Mouse (Mus musculus) c-Kit-positive CD71-positive TER-119-positive erythroid progenitor cells, embryonic 14.5 days (primary cell): Measurements from ENCODE around the gene Evi5.
"Not testable (repeated sequence)": the region's sequence is repeated elsewhere in the genome, so short reads cannot be mapped to it uniquely, and the experiment has no call there.

ENCODE experiments used
- DNase-seq: peaks from one replicate; pipeline ENCODE4 v3.0.0-alpha.2; 2013; ENCODE audit warnings: low spot score

Evi5 gene

DNA sequence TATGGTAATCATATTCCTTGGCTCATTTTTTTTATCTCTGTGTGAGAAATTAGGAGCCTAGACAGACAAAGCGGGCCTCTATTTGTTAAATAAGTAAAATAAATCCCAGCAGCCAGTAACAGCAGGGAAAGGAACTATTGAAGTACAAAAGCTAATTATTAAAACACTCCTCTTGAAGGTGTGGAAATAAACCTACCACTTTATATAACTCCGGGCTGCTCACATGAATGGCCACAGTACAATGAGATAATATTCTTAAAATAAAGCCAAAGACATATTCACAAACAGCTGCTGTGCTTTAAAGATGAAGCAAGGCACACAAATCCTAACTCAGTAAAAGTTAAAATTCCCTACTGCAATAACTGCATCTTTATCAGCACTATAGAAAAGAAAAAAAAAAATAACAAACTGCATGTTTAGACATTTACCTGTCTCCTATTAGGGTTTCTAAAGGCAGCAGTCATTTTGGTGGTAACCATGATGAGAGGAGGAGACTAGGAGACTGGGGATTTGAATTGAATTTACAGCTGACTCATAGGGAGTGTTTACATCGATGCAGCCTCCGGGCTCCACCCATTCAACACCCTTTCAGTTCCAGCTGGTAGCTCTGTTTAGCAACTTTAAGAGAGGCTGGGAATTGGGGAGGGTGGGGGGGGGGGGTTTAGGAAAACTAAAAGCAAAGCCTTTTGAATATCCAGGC is at the start of gene Evi5:
Gene Evi5 (minus strand): TSS at position 547 of the 700 bp plus-strand sequence.
- peak; percentile 85 for DNase-seq

DNA sequence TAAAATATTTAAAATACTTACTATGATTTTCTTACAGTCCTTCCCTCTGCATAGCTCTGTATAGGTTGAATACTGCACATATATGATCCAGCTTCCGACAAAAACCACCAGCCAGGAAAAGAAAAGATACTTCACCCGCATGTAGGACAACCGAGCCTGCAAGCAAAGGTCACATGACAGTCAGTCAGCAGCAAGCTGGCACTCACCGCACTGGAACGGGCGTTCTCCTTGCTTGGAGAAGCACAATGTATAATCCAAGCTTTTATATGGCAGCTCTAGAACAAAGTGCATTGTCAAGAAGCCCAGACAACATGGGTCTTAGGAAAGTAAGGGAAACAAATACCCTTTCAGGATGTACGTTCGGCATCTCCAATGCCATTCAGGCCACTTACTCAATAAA is 49.7 kb upstream of the Evi5 start:
- no peak for DNase-seq

DNA sequence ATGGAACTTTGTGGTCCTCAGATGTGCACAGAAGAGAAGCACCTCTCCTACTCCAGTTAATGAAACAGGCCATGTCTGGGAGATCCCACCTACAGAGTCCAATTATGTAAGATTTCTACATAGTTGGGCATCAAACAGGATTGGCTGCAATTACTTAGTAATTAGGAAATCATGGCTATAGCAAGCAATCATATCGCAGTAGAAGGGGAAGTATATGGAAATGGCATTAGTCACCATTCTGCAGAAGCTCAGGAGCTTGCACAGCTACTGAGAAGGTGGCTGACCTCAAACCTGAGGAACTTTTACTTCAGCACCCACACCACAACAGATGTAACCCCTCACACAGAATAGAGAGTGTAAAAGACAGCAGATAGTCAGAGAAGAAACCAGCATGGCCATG is 47.9 kb upstream of the Evi5 start:
- DNase-seq = no peak

DNA sequence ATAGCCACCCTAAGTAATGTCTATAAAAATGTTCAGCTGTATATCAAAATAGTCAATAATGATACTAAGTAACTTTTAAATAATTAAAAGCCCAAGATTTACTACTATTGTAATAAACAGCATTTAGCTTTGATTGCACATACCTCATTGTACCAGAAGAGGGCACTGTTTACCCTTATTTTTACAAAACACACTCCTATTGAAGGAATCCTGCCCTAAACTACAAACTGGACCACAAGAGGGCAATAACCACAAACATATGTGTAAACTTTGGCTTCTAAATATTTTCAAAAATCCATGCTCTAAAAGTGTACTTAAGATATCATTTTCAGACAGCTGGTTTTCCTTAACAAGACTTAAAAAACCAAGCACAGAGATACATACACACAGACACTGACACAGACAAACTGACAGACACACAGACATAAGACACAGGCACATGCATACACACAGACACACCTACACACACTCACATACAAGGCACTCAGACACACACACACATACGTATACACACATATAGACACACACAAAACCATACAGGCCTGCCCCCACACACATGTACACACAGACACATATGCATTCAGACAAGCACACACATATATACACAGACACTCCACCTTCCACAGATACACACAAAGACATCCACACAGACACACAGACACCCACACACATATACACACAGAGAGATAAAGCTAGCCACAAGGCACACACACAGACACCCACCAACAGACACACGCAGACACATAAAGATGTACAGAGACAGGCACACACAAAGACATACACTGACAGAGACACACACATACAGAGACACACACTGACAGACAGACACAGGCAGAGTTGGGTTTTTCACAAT is 46.7 kb upstream of the Evi5 start:
- peak; percentile 77 for DNase-seq

DNA sequence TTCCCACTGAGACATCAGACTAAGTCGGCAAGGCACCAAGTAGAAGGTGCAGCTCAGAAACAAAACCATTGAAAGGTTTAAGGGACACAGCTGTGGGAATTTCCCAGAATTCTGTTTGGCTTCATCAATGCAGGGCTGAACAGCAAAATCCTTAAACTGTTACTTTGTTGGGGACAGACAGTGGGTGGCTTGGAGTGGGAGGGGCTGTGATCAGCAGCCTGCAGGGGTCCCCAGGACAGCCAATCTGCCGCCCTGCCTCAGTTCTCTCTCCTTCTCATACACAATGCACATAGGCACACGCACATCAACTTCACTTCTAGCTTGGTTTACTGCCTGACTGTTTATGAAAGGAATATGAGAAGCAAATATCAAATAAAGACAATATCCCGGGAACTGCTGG is 40.4 kb upstream of the Evi5 start:
- no peak for DNase-seq

DNA sequence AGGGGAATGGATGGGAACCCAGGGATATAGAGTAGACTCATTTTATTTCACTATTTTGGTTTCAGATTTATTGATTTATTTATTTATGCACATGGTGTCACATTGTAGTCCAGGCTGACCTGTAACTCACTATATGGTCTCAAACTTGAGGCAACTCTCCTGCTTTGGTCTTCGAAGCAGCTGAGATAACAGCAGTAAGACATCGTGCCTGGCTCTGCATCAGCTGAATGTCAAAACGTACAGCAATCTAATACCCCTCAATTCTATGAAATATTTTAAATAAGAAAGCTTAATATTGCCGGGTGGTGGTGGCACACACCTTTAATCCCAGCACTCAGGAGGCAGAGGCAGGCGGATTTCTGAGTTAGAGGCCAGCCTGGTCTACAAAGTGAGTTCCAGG is 36.1 kb upstream of the Evi5 start:
- DNase-seq = no peak

DNA sequence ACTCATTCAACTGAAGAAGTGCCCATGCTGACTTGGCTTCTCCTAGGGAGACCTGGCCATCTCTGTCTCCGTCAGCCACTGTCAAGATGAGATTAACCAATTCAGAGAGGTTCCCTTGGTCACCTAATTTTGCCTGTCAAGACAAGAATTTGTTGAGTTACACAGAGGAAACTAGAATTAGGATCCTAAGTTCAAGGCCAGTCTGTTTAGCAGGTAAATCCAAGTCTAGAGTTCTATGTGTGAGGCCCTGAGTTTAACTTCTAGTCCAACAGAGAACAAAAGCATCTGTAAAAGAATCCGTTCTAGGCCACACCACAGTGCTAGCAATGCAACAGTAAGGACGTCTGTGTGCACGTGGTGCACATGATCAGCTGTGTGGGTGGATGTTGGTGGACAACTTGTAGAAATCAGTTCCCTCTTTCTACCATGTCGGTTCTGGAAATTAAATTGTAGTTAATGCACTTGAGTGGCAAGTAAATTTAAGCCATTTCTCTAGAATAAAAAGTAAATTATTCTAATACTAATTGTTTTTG is 35.2 kb upstream of the Evi5 start:
- no peak for DNase-seq

DNA sequence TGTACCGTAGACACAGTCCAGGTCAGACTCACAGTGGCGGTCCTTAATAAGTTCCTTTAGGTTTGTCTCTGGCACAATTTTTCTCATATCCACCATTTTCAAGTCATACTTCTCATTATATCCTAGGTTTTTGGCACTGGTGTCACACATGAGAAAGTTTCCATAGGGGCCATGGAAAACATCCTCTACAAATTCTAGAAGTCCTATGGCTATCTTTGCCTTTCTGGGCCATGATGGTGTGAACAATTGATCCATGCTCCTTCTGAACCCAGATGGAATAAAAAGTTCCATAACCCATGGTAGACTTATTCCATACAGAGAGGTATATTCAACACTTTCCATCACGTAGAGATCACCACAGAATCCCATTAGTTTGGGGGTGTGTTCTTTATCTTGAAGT is 34.8 kb upstream of the Evi5 start:
- DNase-seq = no peak

DNA sequence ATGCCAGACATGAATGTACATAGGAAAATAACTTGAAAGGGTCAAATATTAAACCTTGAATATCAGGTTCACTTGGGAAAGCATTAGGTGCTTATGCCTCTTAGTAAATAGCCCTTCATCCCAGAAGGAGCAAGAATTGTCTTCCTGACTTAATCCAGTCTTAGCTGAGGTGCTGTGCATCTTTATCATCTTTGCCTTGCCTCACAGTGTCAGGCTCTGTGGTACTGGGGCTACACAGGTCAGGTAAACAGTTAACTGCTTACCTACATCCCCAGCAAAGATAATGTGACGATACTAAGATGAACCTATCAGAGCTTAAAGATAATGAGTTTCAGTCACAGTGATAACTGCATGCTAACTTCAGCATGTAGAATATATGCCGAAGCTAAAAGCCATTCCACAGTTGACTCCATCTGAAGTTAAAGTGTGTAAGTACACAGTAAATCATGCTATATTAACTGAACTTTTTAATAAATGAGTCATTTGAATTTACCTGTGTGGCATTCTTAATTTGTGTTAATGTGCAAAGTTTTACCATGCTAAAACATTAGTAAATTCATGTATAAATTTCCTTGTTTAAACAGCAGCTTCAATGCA is 33.7 kb upstream of the Evi5 start:
- DNase-seq = no peak

DNA sequence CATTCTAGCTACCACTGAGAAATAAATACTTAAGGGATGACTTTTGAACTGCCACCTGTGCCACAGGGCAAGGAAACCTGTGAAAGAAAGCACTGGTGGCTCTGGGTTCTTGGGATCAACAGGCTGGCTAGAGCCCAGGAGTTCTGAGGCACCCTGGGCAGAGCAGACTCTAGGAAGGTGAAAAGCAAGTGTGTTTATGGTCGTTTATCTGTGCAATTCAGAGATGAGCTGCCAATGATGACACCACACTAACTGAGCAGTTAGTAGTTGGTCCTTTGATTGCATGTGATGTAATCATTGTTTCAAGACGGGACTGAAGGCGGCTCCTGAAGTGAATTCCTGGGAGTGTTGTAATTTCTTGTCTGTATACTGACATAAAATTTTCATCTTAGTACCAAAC is 29.4 kb upstream of the Evi5 start:
- no peak for DNase-seq

DNA sequence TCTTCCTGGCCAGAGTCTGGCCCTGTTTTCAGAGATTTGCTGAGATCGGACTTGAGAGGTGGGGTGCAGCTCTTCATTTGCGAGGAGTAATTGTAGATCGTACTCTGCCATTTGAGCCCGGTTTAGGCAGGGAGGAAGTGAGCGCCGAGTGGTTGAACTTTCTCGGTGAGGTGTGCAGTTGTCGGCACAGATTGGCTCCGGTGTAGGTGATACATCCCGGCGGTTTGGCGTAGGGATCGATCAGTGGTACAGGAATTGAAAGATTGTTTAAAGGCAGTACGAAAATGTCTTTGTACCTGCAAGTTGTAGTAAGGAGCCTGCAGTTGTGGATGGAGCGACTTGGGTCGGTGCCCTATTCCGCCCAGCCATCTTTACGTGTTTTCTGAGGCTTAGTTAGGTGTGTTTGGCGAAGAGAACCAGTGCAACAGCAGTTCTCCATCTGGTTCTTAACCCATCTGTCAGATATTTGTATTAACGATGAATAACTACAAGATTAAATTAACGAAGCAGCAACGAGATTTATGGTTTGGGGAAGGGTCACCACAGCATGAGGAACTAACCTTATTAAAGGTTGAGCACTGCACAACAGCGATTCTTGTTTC is 26.2 kb upstream of the Evi5 start:
- DNase-seq = peak; percentile 37

DNA sequence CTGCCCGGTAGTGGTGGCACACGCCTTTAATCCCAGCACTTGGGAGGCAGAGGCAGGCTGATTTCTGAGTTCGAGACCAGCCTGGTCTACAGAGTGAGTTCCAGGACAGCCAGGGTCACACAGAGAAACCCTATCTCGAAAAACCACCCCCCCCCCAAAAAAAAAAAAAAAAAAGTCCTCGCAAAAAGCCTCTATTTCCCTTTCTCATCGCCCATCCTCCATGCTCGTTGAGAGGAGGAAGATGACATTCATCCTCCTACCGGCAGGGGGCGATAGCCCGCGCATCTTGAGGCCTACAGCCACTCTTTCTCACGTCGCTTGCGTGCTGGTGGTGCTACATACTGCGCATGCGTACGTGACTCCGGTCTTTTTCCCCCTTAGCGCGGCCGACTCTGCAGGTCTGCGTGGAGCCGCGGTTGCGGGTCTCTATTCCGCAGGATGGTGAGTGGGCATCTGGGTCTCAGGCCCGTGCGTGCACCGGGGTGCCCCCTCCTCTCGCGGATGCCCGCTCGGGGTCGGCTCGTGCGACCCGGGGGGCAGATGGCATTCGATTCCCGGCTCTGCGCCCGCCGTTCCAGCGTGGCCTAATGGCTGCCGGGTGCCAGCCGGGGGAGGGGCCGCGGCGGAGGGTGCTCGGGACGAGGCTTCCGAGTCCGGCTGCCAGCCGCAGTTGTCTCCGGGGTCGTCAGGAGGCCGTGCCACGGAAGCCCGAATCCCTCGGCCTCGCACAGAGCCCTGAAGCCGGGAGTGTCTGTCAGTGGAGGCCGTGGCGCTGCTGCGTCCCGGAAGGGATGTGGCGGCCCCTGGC is 25.5 kb upstream of the Evi5 start, which contains the start of gene Rpl5:
Gene Rpl5 (plus strand): TSS at position 297 of the 808 bp plus-strand sequence.
- DNase-seq = peak; percentile 97

DNA sequence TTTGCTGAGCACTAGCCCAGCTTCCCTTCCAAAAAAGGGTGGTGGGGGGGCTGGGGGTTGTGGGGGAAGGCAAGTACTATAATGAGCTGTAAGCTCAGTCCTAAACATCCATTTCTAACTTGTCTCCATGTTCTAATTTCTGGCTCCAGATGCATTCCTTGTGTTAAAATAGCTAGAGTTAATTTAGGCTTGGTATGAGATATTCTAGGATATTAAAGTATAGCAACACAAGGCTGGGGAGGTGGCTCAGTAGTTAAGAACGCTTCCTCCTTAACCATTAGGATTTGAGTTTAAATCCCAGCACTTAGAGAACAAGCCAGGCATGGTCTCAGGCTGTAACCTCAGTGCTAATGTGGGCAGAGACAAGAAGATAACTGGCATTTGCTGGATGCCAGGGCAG is 21.4 kb upstream of the Evi5 start:
- DNase-seq = no peak

DNA sequence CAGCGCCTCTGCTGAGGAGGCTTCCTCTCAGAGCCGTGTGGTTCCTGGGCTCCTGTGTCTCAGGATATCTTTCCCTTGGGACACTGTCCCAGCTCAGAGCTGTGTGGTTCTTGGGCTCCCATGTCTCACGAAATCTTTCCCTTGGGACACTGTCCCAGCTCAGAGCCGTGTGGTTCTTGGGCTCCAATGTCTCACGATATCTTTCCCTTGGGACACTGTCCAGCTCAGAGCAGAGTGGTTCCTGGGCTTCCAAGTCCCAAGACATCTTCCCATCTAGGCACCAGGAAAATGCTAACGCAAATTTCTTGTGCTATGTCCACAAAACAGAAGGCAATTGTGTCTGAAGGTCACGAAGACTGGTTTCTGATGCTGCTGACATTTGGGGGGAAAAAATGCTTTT is 19.8 kb upstream of the Evi5 start:
- no peak for DNase-seq

DNA sequence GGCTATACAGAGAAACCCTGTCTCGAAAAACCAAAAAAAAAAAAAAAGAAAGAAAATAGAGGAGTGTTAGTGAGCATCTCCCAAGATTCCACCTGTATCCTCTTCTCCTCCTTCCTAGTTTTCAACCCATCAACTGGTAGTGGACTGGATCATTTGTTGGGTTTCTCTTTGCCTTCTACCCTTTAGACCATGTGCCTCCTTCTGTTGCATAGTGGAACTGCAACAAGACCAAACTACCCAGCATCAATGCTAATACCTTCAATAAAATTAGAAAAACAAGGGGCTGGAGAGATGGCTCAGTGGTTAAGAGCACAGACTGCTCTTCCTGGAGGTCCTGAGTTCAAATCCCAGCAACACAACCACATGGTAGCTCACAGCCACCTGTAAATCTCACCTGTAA is 16.6 kb upstream of the Evi5 start:
- DNase-seq = not testable (repeated sequence)

DNA sequence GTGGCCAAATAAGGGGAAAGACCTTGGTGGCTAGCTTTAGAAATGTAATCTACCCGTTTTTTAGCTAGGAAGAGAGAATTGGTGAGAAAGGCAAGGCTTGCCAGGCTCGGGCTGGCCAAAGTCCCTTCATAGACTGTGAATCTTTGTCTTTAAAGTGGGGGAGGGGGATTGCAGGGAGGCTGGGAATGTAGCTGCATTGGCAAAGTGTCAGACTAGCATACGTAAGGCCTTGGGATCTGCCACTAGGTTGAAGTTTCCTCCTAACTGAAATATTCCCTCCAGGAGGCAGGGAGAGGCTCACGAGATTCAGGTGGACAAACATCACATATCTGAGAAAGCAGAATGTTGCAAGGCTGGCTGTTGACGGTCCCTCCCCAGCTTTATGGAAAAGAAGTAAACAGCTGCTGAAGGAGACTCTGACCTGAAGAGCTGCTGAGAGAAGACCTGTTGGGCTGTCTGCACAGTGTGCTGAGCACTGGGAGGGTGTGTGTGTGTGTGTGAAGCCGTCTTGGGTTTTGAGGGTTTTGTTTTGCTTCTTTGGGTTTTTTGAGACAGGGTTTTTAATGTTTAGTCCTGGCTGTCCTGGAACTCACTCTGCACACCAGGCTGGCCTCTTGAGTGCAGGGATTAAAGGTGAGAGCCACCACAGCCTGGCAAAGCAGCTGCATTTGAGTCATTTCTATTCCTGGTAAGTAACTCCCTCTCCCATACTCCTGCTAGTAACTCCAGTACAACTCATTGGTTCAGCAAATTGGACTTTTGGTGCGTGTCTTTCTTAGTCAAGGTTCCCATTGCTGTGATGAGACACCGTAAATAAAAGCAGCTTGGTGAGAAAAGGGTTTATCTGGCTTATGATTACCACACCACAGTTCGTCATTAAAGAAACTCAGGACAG is 15.3 kb upstream of the Evi5 start:
- no peak for DNase-seq

DNA sequence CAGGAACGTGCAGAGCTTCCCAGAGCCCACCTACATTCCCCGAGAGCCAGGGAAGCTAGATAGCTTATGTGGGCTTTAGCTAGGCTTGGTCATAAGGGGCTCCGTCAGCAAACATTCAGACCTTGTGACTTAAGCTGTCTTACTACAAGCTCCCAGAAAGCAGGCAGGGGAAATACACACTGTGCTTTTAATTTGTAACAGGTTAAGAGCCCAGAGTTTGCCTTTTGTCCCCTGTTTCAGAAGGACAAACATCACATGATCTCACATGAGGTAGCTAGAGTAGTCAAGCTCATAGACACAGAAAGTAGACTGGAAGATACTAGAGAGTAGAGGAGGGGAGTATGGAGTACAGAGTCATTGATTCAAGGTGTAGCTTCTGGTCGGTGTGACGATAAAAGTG is 5.8 kb upstream of the Evi5 start:
- no peak for DNase-seq

DNA sequence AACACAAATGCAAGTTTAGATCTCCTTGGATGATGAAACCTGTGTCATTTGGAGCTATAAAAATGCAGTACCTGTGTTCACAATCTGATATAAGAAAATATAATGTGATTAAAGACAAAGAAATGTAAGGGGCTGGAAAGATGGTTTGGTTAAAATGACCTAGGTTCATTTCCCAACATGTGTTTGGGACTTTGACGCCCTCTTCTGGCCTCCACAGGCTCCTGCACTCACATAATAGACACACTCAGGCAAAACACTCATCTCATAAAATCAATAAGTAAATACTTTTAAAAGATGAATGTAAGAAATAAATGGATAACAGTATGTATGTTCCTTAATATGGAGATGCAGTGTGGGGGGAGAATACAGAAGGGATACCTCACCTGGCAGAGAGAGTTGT is 2.1 kb upstream of the Evi5 start:
- DNase-seq = no peak

DNA sequence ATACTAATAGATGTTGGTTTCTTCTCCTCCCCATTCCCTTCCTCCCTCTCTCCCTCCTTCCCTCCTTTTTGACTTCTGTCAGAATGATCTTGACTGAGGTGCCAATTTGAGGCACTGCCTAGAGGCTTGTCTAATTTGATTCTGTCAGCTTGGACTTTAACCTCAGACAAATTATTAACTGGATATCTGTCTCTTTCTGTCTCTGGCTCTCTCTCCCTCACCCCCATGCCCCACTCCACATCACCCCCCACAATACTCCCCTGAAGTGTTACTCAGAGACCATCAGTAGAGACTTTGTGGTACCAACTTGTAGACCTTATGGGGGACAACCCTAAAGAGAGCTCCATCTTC is 329 bp upstream of the Evi5 start:
- DNase-seq = no peak

DNA sequence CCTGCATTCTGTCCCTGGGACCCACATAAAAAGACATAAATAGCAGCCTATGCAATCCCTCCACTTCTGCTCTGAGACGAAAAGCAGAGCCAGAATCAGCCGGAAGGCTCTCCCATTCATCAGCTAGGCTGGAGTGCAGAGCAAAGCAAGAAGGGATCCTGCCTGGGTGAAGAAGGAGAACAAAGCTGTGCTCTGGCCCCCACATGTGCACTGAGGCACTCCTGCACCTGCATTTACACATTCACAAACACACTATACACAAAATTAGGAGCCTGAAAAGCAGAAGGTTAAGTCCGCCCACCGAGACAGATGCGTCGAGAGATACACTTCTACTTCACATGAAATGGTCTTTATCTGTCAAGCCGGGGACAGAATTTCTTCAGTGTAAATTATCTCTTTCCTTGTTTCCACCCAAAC is 1.0 kb downstream of the Evi5 start:
- peak; percentile 87 for DNase-seq

DNA sequence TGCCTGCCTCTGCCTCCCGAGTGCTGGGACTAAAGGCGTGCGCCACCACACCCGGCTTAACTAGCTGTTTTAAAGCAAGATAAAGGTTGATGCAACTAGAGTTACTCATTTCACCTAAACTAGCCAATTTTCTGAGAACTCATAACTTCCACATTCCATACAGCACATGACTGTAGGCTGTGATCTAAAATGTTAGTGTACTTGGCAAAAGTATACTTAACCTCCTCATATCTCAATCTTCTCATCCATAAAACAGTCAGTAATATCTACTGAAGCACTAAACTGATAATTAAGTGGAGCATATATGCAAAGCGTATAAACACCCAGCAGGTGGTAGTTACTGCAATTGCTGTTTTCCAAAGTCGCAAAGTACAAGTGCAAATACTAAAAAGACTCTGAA is 1.6 kb downstream of the Evi5 start:
- peak; percentile 66 for DNase-seq
